Mouse (Mus musculus) embryonic facial prominence, embryonic 14.5 days (tissue): ENCODE data around the gene Hoxb13. TPM values are rescaled to one million over a fixed set of nuclear protein-coding genes. Genes with fewer than 3 reads are reported as not detected.

ENCODE experiments used
- ATAC-seq: fragments of 200-750 bp; cut with Nextera tagmentation; 2 replicates; pipeline ENCODE4 v1.8.0; 2017; ENCODE audit warnings: low read depth, moderate number of reproducible peaks, moderate TSS enrichment
- DNase-seq: peaks from one replicate; pipeline ENCODE4 v3.0.0-alpha.2; 2015; ENCODE audit warnings: low spot score
- H3K27ac ChIP-seq: fragments of 300-500 bp; sonication (generic); replicated peaks from 2 replicates; pipeline ENCODE4 v1.5.1; 2014; ENCODE audit warnings: low read depth, mild to moderate bottlenecking, low read length, moderate library complexity
- H3K27me3 ChIP-seq: fragments of 300-500 bp; sonication (generic); replicated peaks from 2 replicates; pipeline ENCODE4 v1.6.1; 2014; ENCODE audit warnings: low read length; ENCODE audit not compliant: control insufficient read depth, insufficient read depth
- H3K36me3 ChIP-seq: fragments of 300-500 bp; sonication (generic); 2 replicates; pipeline ENCODE4 v1.6.1; 2014; ENCODE audit warnings: low read length, mixed read lengths; ENCODE audit not compliant: control insufficient read depth, insufficient read depth
- H3K4me1 ChIP-seq: fragments of 300-500 bp; sonication (generic); 2 replicates; pipeline ENCODE4 v1.6.1; 2014; ENCODE audit warnings: antibody characterized with exemption, low read length; ENCODE audit not compliant: control insufficient read depth, insufficient read depth
- H3K4me2 ChIP-seq: fragments of 300-500 bp; sonication (generic); 2 replicates; pipeline ENCODE4 v1.6.1; 2014; ENCODE audit warnings: low read depth, mild to moderate bottlenecking, low read length, moderate library complexity, mixed read lengths
- H3K4me3 ChIP-seq: fragments of 300-500 bp; sonication (generic); 2 replicates; pipeline ENCODE4 v1.5.1; 2014; ENCODE audit warnings: low read depth, mild to moderate bottlenecking, low read length
- H3K9ac ChIP-seq: fragments of 300-500 bp; sonication (generic); 2 replicates; pipeline ENCODE4 v1.6.1; 2014; ENCODE audit warnings: low read depth, mild to moderate bottlenecking, low read length, moderate library complexity, mixed read lengths
- H3K9me3 ChIP-seq: fragments of 300-500 bp; sonication (generic); 2 replicates; pipeline ENCODE4 v1.6.1; 2016; ENCODE audit warnings: low read length; ENCODE audit not compliant: control insufficient read depth
- WGBS: fragments of 180-500 bp; shearing (Covaris S2); extraction: QIAGEN DNeasy Blood & Tissue Kit; methylation state at CpG from one replicate; pipeline ENCODE4 v1.1.7; 2014; 5-methylcytosine and 5-hydroxymethylcytosine counted together
- polyA plus RNA-seq: library from polyadenylated mRNA; unstranded; fragments of >200 nt; fragmentation: Nextera tagmentation; extraction: Ambion mirVana; gene quantifications from 2 replicates; pipeline ENCODE4 v1.2.1, GENCODE M21; 2014

Hoxb13 gene
- polyA plus RNA-seq, 1 experiment from 2014 or later: not detected

DNA sequence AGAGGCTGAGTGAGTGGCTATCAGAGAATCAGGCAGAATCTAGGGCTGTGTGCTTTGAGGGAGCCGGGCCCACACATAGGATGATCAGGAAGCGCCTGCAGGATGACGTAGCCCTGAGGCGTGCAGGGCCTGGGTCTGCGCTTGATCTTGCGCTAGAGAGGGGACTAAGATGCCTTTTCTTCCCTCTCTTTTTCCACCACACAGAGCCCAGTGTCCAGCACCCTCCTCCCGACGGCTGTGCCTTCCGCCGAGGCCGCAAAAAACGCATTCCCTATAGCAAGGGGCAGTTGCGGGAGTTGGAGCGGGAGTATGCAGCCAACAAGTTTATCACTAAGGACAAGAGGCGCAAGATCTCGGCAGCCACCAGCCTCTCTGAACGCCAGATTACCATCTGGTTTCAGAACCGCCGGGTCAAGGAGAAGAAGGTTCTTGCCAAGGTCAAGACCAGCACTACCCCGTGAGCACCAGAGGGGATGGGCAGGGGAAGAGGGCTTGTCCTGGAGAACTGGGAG, 1.7 kb downstream of the Hoxb13 start:
- H3K36me3 ChIP-seq: no peaks in the 10 kb centered on the region
- 2% methylated on average over 19 of the region's 20 CpGs for WGBS
- no peak overlapping the region for H3K27ac ChIP-seq
- H3K9me3 ChIP-seq: no peaks in the 10 kb centered on the region
- no peak overlapping the region for H3K4me2 ChIP-seq
- ATAC-seq (no peak), DNase-seq (no peak)
- H3K4me3 ChIP-seq: no peak overlapping the region
- peaks cover 100% of the 10 kb centered on the region for H3K27me3 ChIP-seq
- no peaks in the 10 kb centered on the region for H3K4me1 ChIP-seq
- no peak overlapping the region for H3K9ac ChIP-seq

DNA sequence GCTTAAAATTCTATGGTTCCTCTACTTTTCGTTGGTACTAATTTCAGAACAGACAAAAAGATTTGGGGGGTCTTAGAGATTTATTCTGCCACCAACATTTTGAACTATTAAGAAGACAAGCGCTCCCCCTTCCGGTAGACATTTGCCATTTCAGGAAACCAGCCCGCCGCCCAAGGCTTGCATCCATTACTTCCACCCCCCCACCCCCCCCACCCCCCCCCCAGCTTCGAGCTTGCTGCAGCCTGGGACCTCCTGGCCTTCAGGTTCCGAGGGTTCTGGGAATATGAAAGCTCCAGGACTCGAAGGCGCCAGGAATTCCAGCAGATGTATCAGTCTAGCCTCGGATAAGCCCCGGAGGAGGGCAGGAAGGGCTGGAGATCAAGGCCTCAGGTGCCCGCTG, 4.5 kb downstream of the Hoxb13 start:
- H3K9ac ChIP-seq: no peak overlapping the region
- peaks cover 100% of the 10 kb centered on the region for H3K27me3 ChIP-seq
- no peaks in the 10 kb centered on the region for H3K9me3 ChIP-seq
- H3K4me3 ChIP-seq: no peak overlapping the region
- no peak overlapping the region for H3K4me2 ChIP-seq
- ATAC-seq: no peak
- 2% methylated on average over 12 of the region's 12 CpGs for WGBS
- no peaks in the 10 kb centered on the region for H3K4me1 ChIP-seq
- DNase-seq: peak; percentile 48
- H3K27ac ChIP-seq: no peak overlapping the region
- H3K36me3 ChIP-seq: no peaks in the 10 kb centered on the region

DNA sequence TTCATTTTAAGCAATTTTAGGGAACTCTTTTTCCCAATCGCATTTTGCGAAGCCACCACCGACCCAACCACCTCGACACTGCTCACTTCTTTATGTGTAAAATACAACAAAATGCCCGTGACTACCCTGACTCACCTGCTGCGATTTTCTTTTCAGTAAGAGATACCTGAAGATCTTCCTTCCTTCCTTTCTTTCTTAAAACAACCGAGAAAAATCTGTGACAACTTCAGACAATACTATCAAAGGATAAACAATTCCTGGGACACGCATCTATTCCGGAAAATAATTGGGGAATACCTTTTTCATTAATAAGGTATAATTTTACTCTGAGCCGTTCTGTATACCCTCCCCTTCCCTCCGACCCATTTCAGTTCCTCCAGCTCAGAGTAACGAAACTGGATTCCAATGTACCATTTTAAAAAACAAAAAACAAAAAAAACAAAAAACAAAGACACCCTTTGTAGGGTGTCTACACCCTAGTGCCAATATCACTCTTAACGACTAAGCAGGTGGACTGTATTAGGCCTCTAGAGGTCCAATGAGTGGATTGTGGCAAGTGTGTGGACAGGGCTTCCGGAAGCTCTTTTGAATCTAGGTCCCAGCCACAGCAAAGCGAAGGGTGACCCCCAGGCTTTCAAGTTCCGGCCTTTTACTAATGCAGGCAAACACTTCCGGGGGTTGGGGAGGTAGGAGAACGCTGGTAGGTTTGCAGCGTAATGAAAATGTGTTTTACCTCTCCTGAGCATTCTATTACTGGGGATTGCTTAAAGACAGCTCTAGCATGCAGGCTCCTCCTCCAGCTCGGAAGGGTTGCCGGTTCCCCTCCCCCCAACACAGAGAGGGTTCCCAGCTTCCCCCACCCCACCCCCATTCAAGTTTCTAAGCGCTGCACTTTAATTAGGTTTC, 5.3 kb downstream of the Hoxb13 start:
- no peak overlapping the region for H3K27ac ChIP-seq
- peaks cover 100% of the 10 kb centered on the region for H3K27me3 ChIP-seq
- H3K4me2 ChIP-seq: no peak overlapping the region
- DNase-seq (no peak), ATAC-seq (no peak)
- H3K36me3 ChIP-seq: no peaks in the 10 kb centered on the region
- H3K4me1 ChIP-seq: no peaks in the 10 kb centered on the region
- H3K4me3 ChIP-seq: no peak overlapping the region
- 2% methylated on average over 22 of the region's 22 CpGs for WGBS
- H3K9ac ChIP-seq: no peak overlapping the region
- H3K9me3 ChIP-seq: no peaks in the 10 kb centered on the region

GRCm38 (mm10) chr11:96200183-96200655, 6.1 kb downstream of the Hoxb13 start:
- Histone ChIP-seq H3K9ac (no peak overlapping the region), H3K27ac (no peak overlapping the region), H3K4me1 (no peaks in the 10 kb centered on the region), H3K4me3 (no peak overlapping the region), H3K27me3 (peaks cover 100% of the 10 kb centered on the region), H3K36me3 (no peaks in the 10 kb centered on the region), H3K4me2 (no peak overlapping the region), H3K9me3 (no peaks in the 10 kb centered on the region)
- WGBS: 0% methylated on average over 14 of the region's 14 CpGs
- no peak for ATAC-seq
- DNase-seq: no peak

GRCm38 (mm10) chr11:96201741-96202140, 7.6 kb downstream of the Hoxb13 start:
- no peak overlapping the region for H3K4me2 ChIP-seq
- H3K4me1 ChIP-seq: no peaks in the 10 kb centered on the region
- H3K9ac ChIP-seq: no peak overlapping the region
- H3K27me3 ChIP-seq: peaks cover 100% of the 10 kb centered on the region
- H3K9me3 ChIP-seq: no peaks in the 10 kb centered on the region
- ATAC-seq (no peak), DNase-seq (no peak)
- no peak overlapping the region for H3K4me3 ChIP-seq
- no peaks in the 10 kb centered on the region for H3K36me3 ChIP-seq
- no peak overlapping the region for H3K27ac ChIP-seq

DNA sequence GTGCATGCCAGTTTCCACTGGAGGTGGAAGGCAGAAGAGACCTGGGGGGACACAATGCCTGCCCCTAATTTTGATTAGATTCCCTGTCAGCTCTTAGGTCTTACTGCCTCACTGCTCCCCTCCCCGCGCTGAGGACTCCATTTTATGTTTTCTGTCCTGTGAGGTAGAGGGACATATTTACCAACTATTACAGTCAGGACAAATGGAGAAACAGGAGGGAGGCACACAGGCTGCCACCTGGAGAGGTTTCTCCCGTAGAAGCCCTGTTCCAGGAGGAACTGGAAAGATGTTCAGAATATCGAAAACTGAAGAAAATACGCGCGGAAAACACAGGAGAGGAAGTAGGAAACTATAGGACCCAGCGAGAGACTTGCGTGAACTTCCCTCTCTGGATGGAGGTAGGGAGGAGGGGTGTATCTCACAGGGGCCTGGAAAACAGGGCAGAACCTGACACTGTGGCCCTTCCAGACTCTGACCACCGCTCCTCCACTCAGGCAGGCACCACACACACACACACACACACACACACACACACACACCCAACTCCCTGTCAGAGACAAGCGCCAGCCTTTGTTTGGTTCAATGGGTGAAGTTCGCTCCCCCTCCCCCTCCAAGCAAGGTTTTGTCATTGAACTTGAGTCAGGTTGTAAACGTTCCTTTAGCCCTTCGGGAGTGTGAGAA, 8.4 kb downstream of the Hoxb13 start:
- Histone ChIP-seq H3K4me3 (no peak overlapping the region), H3K9me3 (no peaks in the 10 kb centered on the region), H3K36me3 (no peaks in the 10 kb centered on the region), H3K27ac (no peak overlapping the region), H3K27me3 (peaks cover 100% of the 10 kb centered on the region), H3K4me1 (no peaks in the 10 kb centered on the region), H3K9ac (no peak overlapping the region), H3K4me2 (no peak overlapping the region)
- ATAC-seq: no peak
- DNase-seq: no peak
- WGBS: 1% methylated on average over 13 of the region's 14 CpGs

DNA sequence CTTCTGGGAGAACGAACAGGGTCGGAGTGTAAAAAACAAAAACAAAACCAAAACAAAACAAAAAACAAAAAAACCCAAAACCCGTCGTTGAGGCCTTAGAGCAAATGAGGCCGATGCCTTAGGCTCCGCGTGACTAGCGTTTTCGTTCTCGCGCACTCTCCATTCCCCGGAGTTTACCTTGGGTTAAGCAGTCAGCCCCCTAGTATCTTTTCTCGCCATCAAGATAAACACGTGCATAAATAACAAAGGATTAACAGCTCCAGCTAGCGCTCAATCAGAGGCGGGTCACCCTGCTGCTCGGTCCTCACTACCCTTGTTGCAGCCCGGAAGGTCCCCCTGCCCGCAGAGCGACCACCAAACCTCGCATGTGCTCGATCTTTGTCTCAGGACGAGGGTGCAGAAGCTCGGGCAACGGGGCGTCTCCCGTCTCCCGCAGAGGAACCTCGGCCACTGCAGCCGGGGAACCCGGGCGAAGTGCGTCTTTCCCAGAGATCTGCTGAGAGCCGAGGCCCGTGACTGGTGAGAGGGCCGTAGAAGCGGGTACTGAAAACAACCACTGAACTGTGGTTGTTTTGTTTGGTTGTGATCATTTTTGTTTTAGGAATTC, 9.2 kb downstream of the Hoxb13 start:
- ATAC-seq: no peak
- under 1% methylated on average over 37 of the region's 37 CpGs for WGBS
- H3K9ac ChIP-seq: no peak overlapping the region
- no peak overlapping the region for H3K27ac ChIP-seq
- H3K27me3 ChIP-seq: peaks cover 100% of the 10 kb centered on the region
- H3K36me3 ChIP-seq: no peaks in the 10 kb centered on the region
- no peaks in the 10 kb centered on the region for H3K4me1 ChIP-seq
- no peaks in the 10 kb centered on the region for H3K9me3 ChIP-seq
- DNase-seq: no peak
- no peak overlapping the region for H3K4me3 ChIP-seq
- H3K4me2 ChIP-seq: no peak overlapping the region

GRCm38 (mm10) chr11:96203789-96204186, 9.7 kb downstream of the Hoxb13 start:
- 1% methylated on average over 16 of the region's 16 CpGs for WGBS
- no peaks in the 10 kb centered on the region for H3K36me3 ChIP-seq
- no peak overlapping the region for H3K4me2 ChIP-seq
- H3K9ac ChIP-seq: no peak overlapping the region
- DNase-seq: no peak
- H3K27me3 ChIP-seq: peaks cover 100% of the 10 kb centered on the region
- ATAC-seq: no peak
- H3K9me3 ChIP-seq: no peaks in the 10 kb centered on the region
- no peak overlapping the region for H3K4me3 ChIP-seq
- H3K27ac ChIP-seq: no peak overlapping the region
- no peaks in the 10 kb centered on the region for H3K4me1 ChIP-seq
